In the genomic region with DNA sequence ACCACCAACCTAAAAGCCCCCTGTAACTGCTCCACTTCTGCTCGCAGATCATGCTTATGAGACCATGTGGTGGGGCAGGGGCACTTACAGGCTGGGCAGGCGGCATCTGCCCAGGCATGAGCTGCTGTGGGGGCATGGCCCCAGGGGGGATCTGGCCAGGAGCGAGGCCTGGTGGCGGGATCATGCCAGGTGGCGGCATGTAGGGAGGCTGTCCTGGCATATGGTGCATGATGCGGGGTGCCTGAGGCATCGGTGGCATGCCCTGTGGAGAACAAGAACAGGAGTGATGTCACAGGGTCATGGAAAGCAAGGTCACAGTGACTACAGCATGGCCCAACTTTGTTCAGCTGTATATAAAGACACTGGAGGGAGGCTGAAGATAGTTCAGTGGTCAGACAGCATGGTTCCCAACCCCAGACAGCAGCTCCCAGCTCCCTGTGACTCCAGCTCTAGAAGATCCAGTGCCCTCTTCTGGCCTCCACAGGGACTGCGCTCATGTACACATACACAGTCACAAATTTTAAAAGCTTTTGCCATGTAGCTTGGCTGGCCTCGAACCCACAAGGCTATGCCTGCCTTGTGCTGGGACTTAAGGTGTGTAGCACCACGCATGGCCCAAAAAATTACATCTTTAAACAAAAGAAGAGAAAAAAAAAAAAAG, we compare ENCODE assay signal across 10 mouse cellular contexts. TPM values are rescaled to one million over a fixed set of nuclear protein-coding genes. Genes with fewer than 3 reads are reported as not detected.
DNase-seq lines count a peak whose midpoint lies in the region; ATAC-seq and TF ChIP-seq lines count a peak whose summit lies in the region.
"Had no signal": no experiment of that assay in that cellular context is flagged by ENCODE, and none has a peak within 500 bp of the region (broad histone marks: within the 10 kb centered on the region; RNA-seq: fewer than 3 reads in every experiment).

No protein-coding gene starts in this region.

- 91% methylated on average over 10 of the region's 10 CpGs for WGBS in liver, embryonic 12.5 days (ENCODE audit: insufficient replicate concordance)
- 83% methylated on average over 10 of the region's 10 CpGs for WGBS in liver, embryonic 14.5 days (ENCODE audit: insufficient replicate concordance)

- H3K79me2 ChIP-seq in CH12.LX (replicated peaks; ENCODE audit: control insufficient read depth, extremely low read depth, insufficient read depth, poor library complexity, severe bottlenecking): peaks cover 34% of the 10 kb centered on the region

- dilution Hi-C loops in CH12.LX (cut with MboI; ENCODE audit: extremely low pct_ligation_motif_present, extremely low pct_unique_long_range_greater_than_20kb, low sequenced_read_pairs): no loop called here

- no peaks in the 10 kb centered on the region for H3K27me3 ChIP-seq in liver, embryonic 12.5 days (replicated peaks)
- H3K27me3 ChIP-seq in CH12.LX (replicated peaks): no peaks in the 10 kb centered on the region
- H3K27me3 ChIP-seq in liver, embryonic 14.5 days (ENCODE audit: control insufficient read depth, insufficient read depth, low read length): no peaks in the 10 kb centered on the region
- H3K27me3 ChIP-seq: forebrain, embryonic 12.5 days had no signal

- no peaks in the 10 kb centered on the region for H3K9me3 ChIP-seq in liver, embryonic 12.5 days (replicated peaks)
- H3K9me3 ChIP-seq in CH12.LX (replicated peaks; ENCODE audit: low read length): peaks cover 10% of the 10 kb centered on the region
- H3K9me3 ChIP-seq in liver, embryonic 14.5 days (ENCODE audit: control insufficient read depth, low read length): no peaks in the 10 kb centered on the region
- H3K9me3 ChIP-seq: forebrain, embryonic 12.5 days had no signal

- peak; percentile 15; the same call in 1 of the 2 replicates for ATAC-seq in liver, embryonic 12.5 days
- no peak for ATAC-seq in liver, embryonic 14.5 days (ENCODE audit: insufficient read depth)
- ATAC-seq in erythroid progenitor cell, adult 5-6 weeks (replicated peaks; ENCODE audit: low FRiP score, poor library complexity, severe bottlenecking): no peak
- ATAC-seq: inflammation-experienced regulatory T-cells, adult 6 months had no signal

- H3K9ac ChIP-seq in liver, embryonic 12.5 days: no peak overlapping the region
- no peak overlapping the region for H3K9ac ChIP-seq in CH12.LX (ENCODE audit: insufficient read depth, low read depth)
- H3K9ac ChIP-seq in liver, embryonic 14.5 days (replicated peaks): no peak overlapping the region
- H3K9ac ChIP-seq: forebrain, embryonic 12.5 days had no signal

- TF ChIP-seq EP300 in CH12.LX (IDR thresholded peaks at IDR 0.05; ENCODE audit: low read length): no peak
- no peak for TF ChIP-seq EP300 in liver, embryonic 14.5 days (IDR thresholded peaks at IDR 0.05; ENCODE audit: low read depth)

- peaks cover 97% of the 10 kb centered on the region for H3K36me3 ChIP-seq in liver, embryonic 12.5 days
- H3K36me3 ChIP-seq in CH12.LX (replicated peaks in 1 of 2; ENCODE audit: control insufficient read depth in 1 of 2, insufficient read depth in 1 of 2, low read length in 1 of 2): peaks cover 88 to 98% of the 10 kb centered on the region in 2 experiments
- peaks cover 68% of the 10 kb centered on the region for H3K36me3 ChIP-seq in liver, embryonic 14.5 days (replicated peaks; ENCODE audit: control insufficient read depth, insufficient read depth, low read depth)

- TF ChIP-seq POLR2A in CH12.LX (IDR thresholded peaks at IDR 0.05; ENCODE audit: low read depth, low read length): no peak

- H3K4me1 ChIP-seq in liver, embryonic 12.5 days: peaks cover 9% of the 10 kb centered on the region
- peaks cover 15 to 28% of the 10 kb centered on the region in 2 experiments for H3K4me1 ChIP-seq in CH12.LX (ENCODE audit: control insufficient read depth in 1 of 2, insufficient read depth in 2 of 2)
- H3K4me1 ChIP-seq in liver, embryonic 14.5 days (replicated peaks; ENCODE audit: control insufficient read depth in 2 of 2, insufficient read depth in 2 of 2, low read length in 1 of 2): peaks cover under 1 to 1% of the 10 kb centered on the region in 2 experiments; a peak in 2 of 4 replicates

- H3K27ac ChIP-seq in liver, embryonic 12.5 days: no peak overlapping the region
- H3K27ac ChIP-seq in CH12.LX (ENCODE audit: insufficient read depth, low read depth): no peak overlapping the region
- no peak overlapping the region for H3K27ac ChIP-seq in liver, embryonic 14.5 days
- H3K27ac ChIP-seq: forebrain, embryonic 12.5 days had no signal

- H3K4me2 ChIP-seq in liver, embryonic 12.5 days: no peak overlapping the region
- no peak overlapping the region for H3K4me2 ChIP-seq in CH12.LX (ENCODE audit: insufficient read depth, low read depth, poor library complexity, severe bottlenecking)
- no peak overlapping the region for H3K4me2 ChIP-seq in liver, embryonic 14.5 days (ENCODE audit: low read depth)
- H3K4me2 ChIP-seq: forebrain, embryonic 12.5 days had no signal

- no peak overlapping the region for H3K4me3 ChIP-seq in liver, embryonic 12.5 days
- no peak overlapping the region for H3K4me3 ChIP-seq in CH12.LX (replicated peaks in 1 of 3; ENCODE audit: low read depth in 2 of 3, low read length in 2 of 3, poor library complexity in 1 of 3)
- H3K4me3 ChIP-seq in liver, embryonic 14.5 days (ENCODE audit: insufficient read depth in 1 of 2, low read depth in 2 of 2, low read length in 2 of 2): no peak overlapping the region
- H3K4me3 ChIP-seq: forebrain, embryonic 12.5 days had no signal

- peak; percentile 29 to 44 for DNase-seq in cerebellum, postnatal 10 days
- DNase-seq in cerebellum, adult 9-10 months: no peak
- DNase-seq in liver (no peak), CH12.LX (ENCODE audit: extremely low read depth) (no peak)
- DNase-seq in liver, embryonic 14.5 days (ENCODE audit: low read depth in 3 of 3, low spot score in 3 of 3): no peak
- DNase-seq in urinary bladder, postnatal 25 days (ENCODE audit: low spot score): no peak

- in situ Hi-C loops in CH12.LX (cut with MboI; ENCODE audit: low pct_ligation_motif_present, low pct_unique_long_range_greater_than_20kb, low sequenced_read_pairs): no loop called here

- no peak; the same call in 1 of the 2 replicates for TF ChIP-seq RAD21 in CH12.LX (IDR thresholded peaks at IDR 0.05; ENCODE audit: low read depth, low read length)

- TF ChIP-seq CTCF in CH12.LX (conservative IDR thresholded peaks at IDR 0.05 in 1 of 2, IDR thresholded peaks at IDR 0.05 in 1 of 2; ENCODE audit: low read depth in 2 of 2, low read length in 2 of 2): peak; percentile 24 to 44; a peak in 2 of 4 replicates
- peak; percentile 58 for TF ChIP-seq CTCF in liver, embryonic 14.5 days (IDR thresholded peaks at IDR 0.05; ENCODE audit: low read depth)

RNA-seq across cellular contexts. Expression of a gene that starts 6.2 kb away (rescaled TPM):
- 1.5 TPM in 2 replicates for polyA plus RNA-seq in liver, embryonic 12.5 days (2016; fragmentation: Nextera tagmentation; extraction: Ambion mirVana)
- total RNA-seq in CH12.LX (2012; rRNA removed) (1.6 and 1.9 TPM in 2 replicates), CH12.LX (2014; rRNA removed) (0.90 and 1.7 TPM in 2 replicates)
- polyA plus RNA-seq in CH12.LX (2012; ENCODE audit: insufficient read length, low read depth): 5.7 and 9.4 TPM in 2 replicates
- 1.9 and 2.4 TPM in 2 replicates for polyA plus RNA-seq in liver, embryonic 14.5 days (2012; rRNA removed)
- 0.56 and 0.59 TPM in 2 replicates for polyA plus RNA-seq in liver, embryonic 14.5 days (2014; fragmentation: Nextera tagmentation; extraction: Ambion mirVana)
- total RNA-seq in erythroid progenitor cell, adult 5-6 weeks (2015; ENCODE audit: low replicate concordance): 0.84 and 9.4 TPM in 2 replicates
- total RNA-seq in erythroid progenitor cell, adult 5-6 weeks (2017; ENCODE audit: low replicate concordance): not detected in 2 replicates

RNA-seq across cellular contexts. Expression of a gene that starts 6.7 kb away (rescaled TPM):
- 150 and 163 TPM in 2 replicates for polyA plus RNA-seq in liver, embryonic 12.5 days (2016; fragmentation: Nextera tagmentation; extraction: Ambion mirVana)
- 123 and 130 TPM in 2 replicates for total RNA-seq in CH12.LX (2012; rRNA removed)
- total RNA-seq in CH12.LX (2014; rRNA removed): 67.1 and 74.4 TPM in 2 replicates
- 196 and 233 TPM in 2 replicates for polyA plus RNA-seq in CH12.LX (2012; ENCODE audit: insufficient read length, low read depth)
- polyA plus RNA-seq in liver, embryonic 14.5 days (2012; rRNA removed): 77.6 and 93.3 TPM in 2 replicates
- polyA plus RNA-seq in liver, embryonic 14.5 days (2014; fragmentation: Nextera tagmentation; extraction: Ambion mirVana): 82.6 and 90.6 TPM in 2 replicates
- total RNA-seq in erythroid progenitor cell, adult 5-6 weeks (2015; ENCODE audit: low replicate concordance): 41.1 and 41.9 TPM in 2 replicates
- 7.8 and 14.8 TPM in 2 replicates for total RNA-seq in erythroid progenitor cell, adult 5-6 weeks (2017; ENCODE audit: low replicate concordance)

RNA-seq across cellular contexts. Expression of a gene that starts 8.4 kb away (rescaled TPM):
- polyA plus RNA-seq in liver, embryonic 12.5 days (2016; fragmentation: Nextera tagmentation; extraction: Ambion mirVana): 0.29 and 0.45 TPM in 2 replicates
- total RNA-seq in CH12.LX (2012; rRNA removed) (1.1 and 1.8 TPM in 2 replicates), CH12.LX (2014; rRNA removed) (0.44 and 0.47 TPM in 2 replicates)
- 2.0 and 2.1 TPM in 2 replicates for polyA plus RNA-seq in CH12.LX (2012; ENCODE audit: insufficient read length, low read depth)
- 0.55 and 0.67 TPM in 2 replicates for polyA plus RNA-seq in liver, embryonic 14.5 days (2012; rRNA removed)
- 0.52 TPM in 1 of 2 replicates, not detected in the other for polyA plus RNA-seq in liver, embryonic 14.5 days (2014; fragmentation: Nextera tagmentation; extraction: Ambion mirVana)
- not detected in 2 replicates for total RNA-seq in erythroid progenitor cell, adult 5-6 weeks (2015; ENCODE audit: low replicate concordance)
- not detected in 2 replicates for total RNA-seq in erythroid progenitor cell, adult 5-6 weeks (2017; ENCODE audit: low replicate concordance)
- polyA plus RNA-seq: inflammation-experienced regulatory T-cells, adult 6 months had no signal

RNA-seq across cellular contexts. Expression of a gene that starts 8.5 kb away (rescaled TPM):
- 0.24 TPM in 1 of 2 replicates, not detected in the other for polyA plus RNA-seq in liver, embryonic 12.5 days (2016; fragmentation: Nextera tagmentation; extraction: Ambion mirVana)
- total RNA-seq in CH12.LX (2012; rRNA removed) (0.13 TPM in 1 of 2 replicates, not detected in the other), CH12.LX (2014; rRNA removed) (not detected in 2 replicates)
- polyA plus RNA-seq in CH12.LX (2012; ENCODE audit: insufficient read length, low read depth): 0.81 TPM in 1 of 2 replicates, not detected in the other
- 0.04 TPM in 2 replicates for polyA plus RNA-seq in liver, embryonic 14.5 days (2012; rRNA removed)
- polyA plus RNA-seq in liver, embryonic 14.5 days (2014; fragmentation: Nextera tagmentation; extraction: Ambion mirVana): 0.28 TPM in 1 of 2 replicates, not detected in the other
- total RNA-seq in erythroid progenitor cell, adult 5-6 weeks (2015; ENCODE audit: low replicate concordance): not detected in 2 replicates
- not detected in 2 replicates for total RNA-seq in erythroid progenitor cell, adult 5-6 weeks (2017; ENCODE audit: low replicate concordance)
- polyA plus RNA-seq: forebrain, embryonic 12.5 days; inflammation-experienced regulatory T-cells, adult 6 months had no signal

RNA-seq across cellular contexts. Expression of a gene that starts 10.7 kb away (rescaled TPM):
- polyA plus RNA-seq in liver, embryonic 12.5 days (2016; fragmentation: Nextera tagmentation; extraction: Ambion mirVana): 32.4 TPM in 2 replicates
- 31.2 and 39.4 TPM in 2 replicates for total RNA-seq in CH12.LX (2012; rRNA removed)
- 22.6 and 26.2 TPM in 2 replicates for total RNA-seq in CH12.LX (2014; rRNA removed)
- polyA plus RNA-seq in CH12.LX (2012; ENCODE audit: insufficient read length, low read depth): 69.6 and 85.5 TPM in 2 replicates
- 15.2 and 15.9 TPM in 2 replicates for polyA plus RNA-seq in liver, embryonic 14.5 days (2012; rRNA removed)
- 18.3 and 19.1 TPM in 2 replicates for polyA plus RNA-seq in liver, embryonic 14.5 days (2014; fragmentation: Nextera tagmentation; extraction: Ambion mirVana)
- total RNA-seq in erythroid progenitor cell, adult 5-6 weeks (2015; ENCODE audit: low replicate concordance): 3.2 and 9.2 TPM in 2 replicates
- total RNA-seq in erythroid progenitor cell, adult 5-6 weeks (2017; ENCODE audit: low replicate concordance): 3.2 and 9.8 TPM in 2 replicates

Comparison
In these comparisons a context has a peak if more than half of its experiments do, and no peak if none do; other contexts are left out.
1. DNase-seq: peak in cerebellum, postnatal 10 days (2 of 2); none in cerebellum, adult 9-10 months (single experiment), liver (single experiment), CH12.LX (single experiment), liver, embryonic 14.5 days (0 of 3) and urinary bladder, postnatal 25 days (single experiment).